Mouse (Mus musculus) hindbrain, embryonic 13.5 days (tissue): ENCODE measurements around the gene Smtnl2. TPM values are rescaled to one million over a fixed set of nuclear protein-coding genes. Genes with fewer than 3 reads are reported as not detected.
"Not testable (repeated sequence)": the region's sequence is repeated elsewhere in the genome, so short reads cannot be mapped to it uniquely, and the experiment has no call there.

Experiments
- ATAC-seq: fragments of 200-750 bp; cut with Nextera tagmentation; 2 replicates; pipeline ENCODE4 v1.8.0; 2017; ENCODE audit warnings: moderate TSS enrichment; ENCODE audit not compliant: low FRiP score
- H3K27ac ChIP-seq: fragments of 300-500 bp; sonication (generic); 2 replicates; pipeline ENCODE4 v1.5.1; 2015; ENCODE audit warnings: inconsistent platforms, mild to moderate bottlenecking, moderate library complexity
- H3K27me3 ChIP-seq: fragments of 300-500 bp; sonication (generic); 2 replicates; pipeline ENCODE4 v1.6.1; 2015; ENCODE audit warnings: mild to moderate bottlenecking, inconsistent platforms
- H3K36me3 ChIP-seq: fragments of 300-500 bp; sonication (generic); 2 replicates; pipeline ENCODE4 v1.6.1; 2015; ENCODE audit warnings: mild to moderate bottlenecking, inconsistent platforms
- H3K4me1 ChIP-seq: fragments of 300-500 bp; sonication (generic); replicated peaks from 2 replicates; pipeline ENCODE4 v1.6.1; 2015; ENCODE audit warnings: inconsistent platforms
- H3K4me2 ChIP-seq: fragments of 300-500 bp; sonication (generic); 2 replicates; pipeline ENCODE4 v1.6.1; 2015; ENCODE audit warnings: inconsistent platforms, mild to moderate bottlenecking, moderate library complexity
- H3K4me3 ChIP-seq: fragments of 300-500 bp; sonication (generic); 2 replicates; pipeline ENCODE4 v1.5.1; 2015; ENCODE audit warnings: mild to moderate bottlenecking, inconsistent platforms
- H3K9ac ChIP-seq: fragments of 300-500 bp; sonication (generic); 2 replicates; pipeline ENCODE4 v1.6.1; 2015; ENCODE audit warnings: mild to moderate bottlenecking, inconsistent platforms
- H3K9me3 ChIP-seq: fragments of 300-500 bp; sonication (generic); 2 replicates; pipeline ENCODE4 v1.6.1; 2016; ENCODE audit warnings: inconsistent platforms
- WGBS: fragments of 180-500 bp; shearing (Covaris S2); methylation state at CpG from one replicate; pipeline ENCODE4 v1.1.7; 2015; 5-methylcytosine and 5-hydroxymethylcytosine counted together
- polyA plus RNA-seq: library from polyadenylated mRNA; unstranded; fragments of >200 nt; fragmentation: Nextera tagmentation; extraction: Ambion mirVana; gene quantifications from 2 replicates; pipeline ENCODE4 v1.2.1, GENCODE M21; 2015

The Smtnl2 gene
- polyA plus RNA-seq, 1 experiment from 2014 or later = 6.2 TPM

DNA sequence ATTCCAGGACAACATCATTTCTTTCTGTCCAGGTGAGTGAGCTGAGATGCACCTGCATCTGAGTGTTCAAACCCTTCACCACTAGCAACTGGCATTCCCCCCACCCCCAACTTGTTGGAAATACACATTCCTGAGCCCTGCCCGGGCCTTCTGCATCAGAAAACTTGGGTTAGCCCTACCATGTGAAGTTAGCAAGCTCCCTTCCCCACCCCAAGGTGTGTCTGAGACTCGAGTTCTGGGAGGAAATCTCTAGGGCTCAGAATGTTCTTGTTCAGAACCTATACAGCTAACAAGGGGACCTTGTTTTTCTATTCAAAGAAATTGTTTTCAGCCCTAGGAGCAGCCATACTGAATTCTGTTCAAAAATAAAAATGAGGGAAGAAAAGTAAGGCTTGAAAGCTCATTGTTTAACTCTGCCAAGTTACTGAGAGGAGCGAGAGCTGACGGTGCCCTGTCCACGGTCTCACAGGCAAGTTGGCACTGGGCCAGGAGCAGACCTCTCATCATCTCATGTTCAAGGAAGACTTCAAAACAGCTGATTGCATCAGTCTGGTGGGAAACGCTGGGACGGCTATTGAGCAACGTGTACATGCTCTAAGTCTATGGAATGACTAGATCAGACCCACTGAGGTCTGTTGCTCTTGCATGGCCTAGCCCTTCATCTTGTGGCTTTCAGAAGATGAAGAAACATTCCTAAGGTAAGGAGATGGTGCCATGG lies 47.8 kb downstream of the Smtnl2 start:
- ATAC-seq = no peak
- H3K27me3 ChIP-seq = peaks cover 5% of the 10 kb centered on the region; the same call in 1 of the 2 replicates
- peaks cover 12% of the 10 kb centered on the region for H3K4me1 ChIP-seq
- no peaks in the 10 kb centered on the region for H3K36me3 ChIP-seq
- WGBS = 79% methylated on average over 8 of the region's 8 CpGs
- no peaks in the 10 kb centered on the region for H3K9me3 ChIP-seq
- no peak overlapping the region for H3K27ac ChIP-seq
- no peak overlapping the region for H3K4me3 ChIP-seq
- no peak overlapping the region for H3K4me2 ChIP-seq
- no peak overlapping the region for H3K9ac ChIP-seq

DNA sequence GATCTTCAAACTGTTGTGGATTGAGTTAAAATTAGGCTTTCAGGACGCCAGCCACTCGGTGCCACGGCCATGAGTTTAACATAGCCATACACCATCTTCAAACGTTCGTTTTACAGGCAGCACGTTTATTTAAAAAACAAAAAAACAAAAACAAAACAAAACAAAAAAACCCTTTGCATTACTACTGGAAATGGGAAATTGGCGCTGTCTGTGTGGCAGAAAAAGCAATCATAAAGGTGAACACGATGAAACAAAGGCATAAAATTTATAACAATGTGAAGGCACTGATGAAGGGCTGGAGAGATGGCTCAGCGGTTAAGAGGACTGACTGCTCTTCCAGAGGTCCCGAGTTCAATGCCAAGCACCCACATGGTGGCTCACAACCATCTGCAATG lies 49.2 kb downstream of the Smtnl2 start, which contains the start of gene Tekt1:
Gene Tekt1, minus strand, starts transcription at position 96 of the 395 bp plus-strand sequence.
- Histone ChIP-seq H3K27me3 (no peaks in the 10 kb centered on the region), H3K36me3 (no peaks in the 10 kb centered on the region), H3K4me2 (peak within 1 kb of the TSS; percentile 83), H3K9me3 (no peaks in the 10 kb centered on the region), H3K9ac (peak within 1 kb of the TSS; percentile 74), H3K4me1 (peaks cover 12% of the 10 kb centered on the region), H3K27ac (peak within 1 kb of the TSS; percentile 70), H3K4me3 (peak within 1 kb of the TSS; percentile 52)
- ATAC-seq = no peak
- WGBS = 36% methylated on average over 10 of the region's 10 CpGs

GRCm38 (mm10) chr11:72361385-72362346 lies 49.8 kb downstream of the Smtnl2 start:
- Histone ChIP-seq H3K4me3 (peak overlapping the region; percentile 52), H3K9me3 (no peaks in the 10 kb centered on the region), H3K4me1 (peaks cover 12% of the 10 kb centered on the region), H3K9ac (peak overlapping the region; percentile 74), H3K36me3 (no peaks in the 10 kb centered on the region), H3K27me3 (no peaks in the 10 kb centered on the region), H3K4me2 (peak overlapping the region; percentile 83), H3K27ac (peak overlapping the region; percentile 70)
- 10% methylated on average over 42 of the region's 42 CpGs for WGBS
- ATAC-seq = peak; percentile 93

- Histone ChIP-seq H3K4me2 (peak overlapping the region; percentile 34), H3K27me3 (0 out of 2 replicates have a peak, but pooled peaks cover 2% of the 10 kb centered on the region), H3K9me3 (no peaks in the 10 kb centered on the region), H3K27ac (no peak overlapping the region), H3K9ac (no peak overlapping the region), H3K4me3 (no peak overlapping the region), H3K4me1 (no peaks in the 10 kb centered on the region), H3K36me3 (no peaks in the 10 kb centered on the region)
- ATAC-seq = no peak
- 26% methylated on average over 20 of the region's 20 CpGs for WGBS
Measured at GRCm38 (mm10) chr11:72354971-72355728, 56.4 kb downstream of the Smtnl2 start.

DNA sequence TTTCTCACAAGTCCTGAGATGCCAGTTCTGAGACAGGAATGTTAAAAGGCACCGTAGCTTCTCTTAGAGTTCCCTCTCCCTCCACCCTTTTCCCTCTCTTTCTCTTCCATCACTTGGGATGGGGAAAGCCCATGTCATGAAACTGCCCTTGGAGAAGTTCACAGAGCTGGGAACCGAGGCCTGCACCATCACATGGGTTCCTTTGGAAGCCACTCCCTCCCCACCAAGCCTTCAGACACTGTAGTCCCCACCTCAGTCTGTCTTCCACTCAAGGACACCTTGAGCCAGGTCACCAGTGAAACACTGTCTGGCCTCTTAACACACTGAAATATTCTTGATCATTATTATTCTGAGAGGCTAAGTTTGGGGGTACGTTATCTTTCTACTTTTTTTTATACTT lies 58.3 kb downstream of the Smtnl2 start:
- 83% methylated on average over 3 of the region's 3 CpGs for WGBS
- no peak overlapping the region for H3K9ac ChIP-seq
- no peaks in the 10 kb centered on the region for H3K36me3 ChIP-seq
- H3K4me3 ChIP-seq = no peak overlapping the region
- no peak for ATAC-seq
- H3K27me3 ChIP-seq = 0 out of 2 replicates have a peak, but pooled peaks cover 2% of the 10 kb centered on the region
- H3K27ac ChIP-seq = no peak overlapping the region
- no peak overlapping the region for H3K4me2 ChIP-seq
- no peaks in the 10 kb centered on the region for H3K9me3 ChIP-seq
- H3K4me1 ChIP-seq = no peaks in the 10 kb centered on the region

DNA sequence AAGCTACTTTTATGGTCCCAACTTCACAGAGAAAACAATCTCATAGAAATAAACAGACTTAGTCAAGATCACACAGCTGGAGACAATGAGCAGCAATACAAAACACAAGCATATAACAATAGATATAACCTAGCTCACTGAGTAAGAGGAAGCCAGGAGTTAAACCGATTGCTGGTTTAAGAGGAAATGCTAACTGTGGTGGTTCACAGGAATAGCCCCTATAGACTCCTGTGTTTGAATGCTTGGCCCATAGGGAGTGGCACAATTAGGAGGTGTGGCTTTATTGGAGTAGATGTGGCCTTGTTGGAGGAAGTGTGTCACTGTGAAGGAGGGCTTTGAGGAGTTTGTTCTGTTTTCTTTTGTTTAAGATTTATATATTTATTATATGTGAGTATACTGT lies 59.2 kb downstream of the Smtnl2 start:
- no peaks in the 10 kb centered on the region for H3K9me3 ChIP-seq
- H3K9ac ChIP-seq = no peak overlapping the region
- no peak overlapping the region for H3K4me3 ChIP-seq
- H3K27ac ChIP-seq = no peak overlapping the region
- no peaks in the 10 kb centered on the region for H3K4me1 ChIP-seq
- 0 out of 2 replicates have a peak, but pooled peaks cover 2% of the 10 kb centered on the region for H3K27me3 ChIP-seq
- no peak overlapping the region for H3K4me2 ChIP-seq
- 90% methylated on average over 1 of the region's 1 CpGs for WGBS
- no peak for ATAC-seq
- no peaks in the 10 kb centered on the region for H3K36me3 ChIP-seq

DNA sequence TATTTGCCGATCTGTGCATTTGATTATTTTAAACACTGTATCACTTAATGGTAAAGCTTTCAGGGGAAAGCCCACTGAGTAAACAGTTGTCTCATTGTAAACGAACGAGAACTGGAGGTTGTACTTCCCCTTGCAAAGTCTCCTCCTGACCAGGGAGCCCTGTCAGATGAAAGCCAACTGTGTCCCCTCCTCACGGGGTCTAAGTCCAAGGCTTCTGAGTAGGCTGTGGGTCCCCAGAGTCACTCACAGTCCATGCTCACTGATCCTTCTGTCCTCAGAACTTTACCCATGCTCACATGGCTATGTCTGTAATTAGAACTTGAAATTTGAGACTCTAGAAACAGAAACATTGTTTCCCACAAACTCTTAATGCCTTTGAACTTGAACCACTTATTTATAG lies 61.9 kb downstream of the Smtnl2 start:
- H3K27me3 ChIP-seq = no peaks in the 10 kb centered on the region
- no peak overlapping the region for H3K27ac ChIP-seq
- no peaks in the 10 kb centered on the region for H3K36me3 ChIP-seq
- H3K4me1 ChIP-seq = no peaks in the 10 kb centered on the region
- WGBS = 82% methylated on average over 4 of the region's 4 CpGs
- no peak overlapping the region for H3K4me3 ChIP-seq
- no peaks in the 10 kb centered on the region for H3K9me3 ChIP-seq
- no peak overlapping the region for H3K9ac ChIP-seq
- H3K4me2 ChIP-seq = no peak overlapping the region
- no peak for ATAC-seq

- Histone ChIP-seq H3K4me3 (no peak overlapping the region), H3K36me3 (no peaks in the 10 kb centered on the region), H3K27me3 (no peaks in the 10 kb centered on the region), H3K9me3 (no peaks in the 10 kb centered on the region), H3K27ac (no peak overlapping the region), H3K4me2 (no peak overlapping the region), H3K4me1 (no peaks in the 10 kb centered on the region), H3K9ac (no peak overlapping the region)
- 62% methylated on average over 8 of the region's 8 CpGs for WGBS
- ATAC-seq = no peak
Measured at GRCm38 (mm10) chr11:72349016-72349415, 62.5 kb downstream of the Smtnl2 start.

DNA sequence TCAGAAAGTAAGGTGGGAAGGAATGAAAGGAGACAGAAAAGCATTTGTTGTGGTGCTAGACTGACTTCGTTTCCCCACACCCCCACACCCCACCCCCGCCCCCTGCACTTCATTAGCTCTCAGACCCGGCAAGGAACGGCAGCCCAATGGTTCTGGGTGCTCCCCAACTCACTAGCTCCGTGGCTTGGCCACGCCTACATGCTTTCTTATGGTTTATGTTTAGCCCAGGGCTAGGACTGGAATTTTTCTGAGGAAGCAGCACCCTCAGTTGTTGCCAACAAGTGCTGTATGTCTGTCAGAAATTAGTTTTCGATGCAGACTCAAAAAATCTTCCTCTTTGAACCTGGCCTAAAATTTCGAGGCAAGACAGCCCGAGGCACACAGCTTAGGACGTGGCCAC lies 63.0 kb downstream of the Smtnl2 start:
- H3K4me3 ChIP-seq = no peak overlapping the region
- no peaks in the 10 kb centered on the region for H3K4me1 ChIP-seq
- no peaks in the 10 kb centered on the region for H3K9me3 ChIP-seq
- no peak overlapping the region for H3K9ac ChIP-seq
- 65% methylated on average over 10 of the region's 10 CpGs for WGBS
- no peak for ATAC-seq
- H3K4me2 ChIP-seq = no peak overlapping the region
- H3K27me3 ChIP-seq = no peaks in the 10 kb centered on the region
- no peaks in the 10 kb centered on the region for H3K36me3 ChIP-seq
- H3K27ac ChIP-seq = no peak overlapping the region

GRCm38 (mm10) chr11:72344486-72344885 lies 67.0 kb downstream of the Smtnl2 start:
- no peaks in the 10 kb centered on the region for H3K9me3 ChIP-seq
- H3K9ac ChIP-seq = no peak overlapping the region
- ATAC-seq = no peak
- no peak overlapping the region for H3K27ac ChIP-seq
- no peak overlapping the region for H3K4me3 ChIP-seq
- WGBS = 90% methylated on average over 11 of the region's 11 CpGs
- no peak overlapping the region for H3K4me2 ChIP-seq
- no peaks in the 10 kb centered on the region for H3K36me3 ChIP-seq
- no peaks in the 10 kb centered on the region for H3K27me3 ChIP-seq
- H3K4me1 ChIP-seq = peaks cover 3% of the 10 kb centered on the region; the same call in 1 of the 2 replicates

DNA sequence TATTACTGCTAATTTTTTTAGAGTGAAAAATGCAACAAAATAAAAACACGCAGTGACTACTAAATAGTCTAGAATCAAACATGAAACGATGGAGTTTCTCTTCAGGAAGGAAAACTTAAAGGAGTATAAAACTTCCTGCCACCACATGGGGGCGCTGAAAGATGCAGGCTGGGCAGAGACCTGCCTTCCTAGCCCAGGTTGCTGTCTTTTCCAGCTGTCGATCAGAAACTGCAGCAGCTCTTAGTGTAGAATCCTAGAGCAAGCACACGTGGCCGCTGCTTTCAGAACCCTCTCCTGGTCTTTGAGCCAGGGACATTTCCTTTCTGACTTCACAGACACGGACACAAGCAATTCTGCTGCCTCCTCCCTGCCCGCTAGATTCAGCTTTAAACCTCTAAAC lies 67.6 kb downstream of the Smtnl2 start:
- no peaks in the 10 kb centered on the region for H3K36me3 ChIP-seq

GRCm38 (mm10) chr11:72343238-72343625 lies 68.3 kb downstream of the Smtnl2 start:
- not testable (repeated sequence) for H3K4me2 ChIP-seq, H3K27me3 ChIP-seq, H3K36me3 ChIP-seq, ATAC-seq, H3K4me3 ChIP-seq, H3K27ac ChIP-seq, H3K9ac ChIP-seq, H3K9me3 ChIP-seq
- peaks cover 15% of the 10 kb centered on the region; the same call in 1 of the 2 replicates for H3K4me1 ChIP-seq
- 92% methylated on average over 5 of the region's 5 CpGs for WGBS

More for the DNA sequence above, 67.6 kb downstream of the Smtnl2 start:
- Histone ChIP-seq H3K4me1 (peaks cover 9% of the 10 kb centered on the region; the same call in 1 of the 2 replicates), H3K9me3 (no peaks in the 10 kb centered on the region), H3K27me3 (no peaks in the 10 kb centered on the region), H3K4me2 (no peak overlapping the region), H3K27ac (no peak overlapping the region), H3K9ac (no peak overlapping the region), H3K4me3 (no peak overlapping the region)
- no peak for ATAC-seq
- 31% methylated on average over 8 of the region's 8 CpGs for WGBS
